Mouse (Mus musculus): ENCODE results near the gene Zfp13. TPM values are rescaled to one million over a fixed set of nuclear protein-coding genes. Genes with fewer than 3 reads are reported as not detected.
A peak's percentile ranks its signal among the peaks of the same experiment; 100 is the strongest.

The Zfp13 gene
- total and polyA plus RNA-seq, 2 experiments from 2014 or later: 23.3 to 48.2 TPM

DNA sequence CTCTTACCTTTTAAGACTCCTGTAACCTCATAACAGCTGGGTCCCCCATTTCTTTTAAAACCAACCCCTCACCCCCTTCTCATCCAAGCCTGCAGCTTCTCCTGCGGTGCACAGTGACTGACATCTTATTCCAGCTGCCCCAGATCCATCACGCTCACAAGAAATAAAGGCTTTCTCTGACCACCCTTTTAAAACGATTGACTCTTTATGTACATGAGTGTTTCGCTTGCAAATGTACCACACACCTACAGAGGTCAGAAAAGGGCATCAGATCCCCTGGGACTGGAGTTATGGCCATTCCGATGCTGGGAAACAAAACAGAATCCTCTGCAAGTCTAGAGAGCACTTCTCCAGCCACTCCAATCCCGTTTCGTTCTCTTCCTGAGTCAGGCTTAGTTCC lies 28.5 kb upstream of the Zfp13 start:
- DNase-seq (ENCODE audit: low spot score) (no peak), ATAC-seq (ENCODE audit: low FRiP score) (no peak)
- Histone ChIP-seq H3K9me3 (ENCODE audit: low read length) (no peaks in the 10 kb centered on the region), H3K4me1 (ENCODE audit: insufficient read depth, low read length) (no peaks in the 10 kb centered on the region), H3K27me3 (ENCODE audit: insufficient read depth, low read length) (no peaks in the 10 kb centered on the region), H3K4me2 (ENCODE audit: low read depth, low read length, poor library complexity, severe bottlenecking) (no peak overlapping the region), H3K27ac (ENCODE audit: low read depth, low read length) (no peak overlapping the region), H3K36me3 (ENCODE audit: insufficient read depth, low read length) (no peaks in the 10 kb centered on the region), H3K4me3 (ENCODE audit: low read depth, low read length) (no peak overlapping the region), H3K9ac (replicated peaks; ENCODE audit: low read length, poor library complexity, severe bottlenecking) (no peak overlapping the region)
- TF ChIP-seq CTCF (IDR thresholded peaks at IDR 0.05): no peak
- 32% methylated on average over 7 of the region's 7 CpGs for WGBS

DNA sequence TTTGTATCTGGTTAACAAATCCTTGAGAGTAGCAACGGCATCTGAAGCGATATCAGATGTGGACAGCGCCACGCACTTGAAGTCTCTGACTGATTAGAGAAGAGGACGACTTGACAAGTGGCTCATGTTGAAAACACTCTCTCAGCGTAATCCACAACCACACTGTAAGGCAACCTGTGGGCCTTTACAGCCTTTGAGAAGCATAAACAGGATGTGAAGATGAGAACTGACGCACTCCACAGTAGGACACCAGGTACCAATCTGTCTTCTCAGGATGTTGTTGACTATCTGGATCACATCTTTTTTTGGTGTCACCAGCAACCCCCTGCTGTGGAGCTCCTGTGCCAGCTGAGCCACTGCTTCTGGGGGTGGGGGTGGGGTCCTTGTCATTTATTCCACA lies 21.1 kb upstream of the Zfp13 start:
- 83% methylated on average over 7 of the region's 7 CpGs for WGBS
- Histone ChIP-seq H3K27ac (ENCODE audit: low read depth, low read length) (no peak overlapping the region), H3K9me3 (ENCODE audit: low read length) (no peaks in the 10 kb centered on the region), H3K4me2 (ENCODE audit: low read depth, low read length, poor library complexity, severe bottlenecking) (no peak overlapping the region), H3K4me1 (ENCODE audit: insufficient read depth, low read length) (no peaks in the 10 kb centered on the region), H3K9ac (replicated peaks; ENCODE audit: low read length, poor library complexity, severe bottlenecking) (no peak overlapping the region), H3K27me3 (ENCODE audit: insufficient read depth, low read length) (no peaks in the 10 kb centered on the region; the same call in 1 of the 2 replicates), H3K36me3 (ENCODE audit: insufficient read depth, low read length) (no peaks in the 10 kb centered on the region), H3K4me3 (ENCODE audit: low read depth, low read length) (no peak overlapping the region)
- DNase-seq (ENCODE audit: low spot score) (no peak), ATAC-seq (ENCODE audit: low FRiP score) (no peak)
- no peak for TF ChIP-seq CTCF (IDR thresholded peaks at IDR 0.05)

DNA sequence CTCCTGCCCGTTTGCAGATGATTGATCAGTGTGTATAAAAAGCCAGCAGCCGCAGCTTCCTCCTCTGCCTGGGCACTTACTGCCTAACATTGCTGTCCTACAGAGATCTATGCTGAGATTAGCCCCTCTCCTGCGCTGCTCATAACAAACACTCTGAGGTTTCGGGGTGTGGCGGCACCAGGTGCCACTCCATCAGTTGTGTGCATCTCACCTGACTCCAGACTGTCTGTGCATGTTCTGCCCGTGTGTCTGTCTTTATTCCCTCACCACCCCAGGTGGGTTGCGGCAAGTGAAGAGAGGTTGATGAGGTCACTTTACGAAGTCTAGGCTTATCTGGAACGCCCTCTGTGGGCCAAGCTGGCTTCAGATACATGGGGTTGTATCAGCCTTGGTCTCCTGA lies 17.8 kb upstream of the Zfp13 start:
- 69% methylated on average over 9 of the region's 9 CpGs for WGBS
- DNase-seq (ENCODE audit: low spot score): no peak
- no peak overlapping the region for H3K27ac ChIP-seq (ENCODE audit: low read depth, low read length)
- H3K27me3 ChIP-seq (ENCODE audit: insufficient read depth, low read length): no peaks in the 10 kb centered on the region; the same call in 1 of the 2 replicates
- H3K4me3 ChIP-seq (ENCODE audit: low read depth, low read length): no peak overlapping the region
- no peak for TF ChIP-seq CTCF (IDR thresholded peaks at IDR 0.05)
- H3K4me2 ChIP-seq (ENCODE audit: low read depth, low read length, poor library complexity, severe bottlenecking): no peak overlapping the region
- no peak overlapping the region for H3K9ac ChIP-seq (replicated peaks; ENCODE audit: low read length, poor library complexity, severe bottlenecking)
- no peaks in the 10 kb centered on the region for H3K9me3 ChIP-seq (ENCODE audit: low read length)
- H3K36me3 ChIP-seq (ENCODE audit: insufficient read depth, low read length): no peaks in the 10 kb centered on the region
- H3K4me1 ChIP-seq (ENCODE audit: insufficient read depth, low read length): no peaks in the 10 kb centered on the region
- no peak for ATAC-seq (ENCODE audit: low FRiP score)

DNA sequence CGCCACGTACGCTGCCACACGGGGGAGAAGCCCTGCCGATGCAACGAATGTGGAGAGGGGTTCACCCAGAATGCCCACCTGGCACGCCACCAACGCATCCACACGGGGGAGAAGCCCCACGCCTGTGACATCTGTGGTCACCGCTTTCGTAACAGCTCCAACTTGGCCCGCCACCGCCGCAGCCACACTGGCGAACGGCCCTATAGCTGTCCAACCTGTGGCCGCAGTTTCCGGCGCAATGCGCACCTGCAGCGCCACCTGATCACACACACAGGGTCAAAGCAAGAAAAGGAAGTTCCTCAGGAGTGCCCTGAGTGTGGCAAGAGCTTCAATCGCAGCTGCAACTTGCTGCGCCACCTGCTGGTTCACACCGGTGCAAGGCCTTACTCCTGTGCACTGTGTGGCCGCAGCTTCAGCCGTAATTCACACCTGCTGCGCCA lies 11.1 kb upstream of the Zfp13 start:
- DNase-seq (ENCODE audit: low spot score): no peak
- H3K9ac ChIP-seq (replicated peaks; ENCODE audit: low read length, poor library complexity, severe bottlenecking): no peak overlapping the region
- H3K27me3 ChIP-seq (ENCODE audit: insufficient read depth, low read length): no peaks in the 10 kb centered on the region
- ATAC-seq (ENCODE audit: low FRiP score): no peak; the same call in 1 of the 2 replicates
- H3K4me3 ChIP-seq (ENCODE audit: low read depth, low read length): no peak overlapping the region
- no peak overlapping the region for H3K4me2 ChIP-seq (ENCODE audit: low read depth, low read length, poor library complexity, severe bottlenecking)
- H3K9me3 ChIP-seq (ENCODE audit: low read length): no peaks in the 10 kb centered on the region
- WGBS: 90% methylated on average over 28 of the region's 28 CpGs
- no peaks in the 10 kb centered on the region for H3K4me1 ChIP-seq (ENCODE audit: insufficient read depth, low read length)
- no peaks in the 10 kb centered on the region for H3K36me3 ChIP-seq (ENCODE audit: insufficient read depth, low read length)
- no peak overlapping the region for H3K27ac ChIP-seq (ENCODE audit: low read depth, low read length)
- TF ChIP-seq CTCF (IDR thresholded peaks at IDR 0.05): peak; percentile 66

DNA sequence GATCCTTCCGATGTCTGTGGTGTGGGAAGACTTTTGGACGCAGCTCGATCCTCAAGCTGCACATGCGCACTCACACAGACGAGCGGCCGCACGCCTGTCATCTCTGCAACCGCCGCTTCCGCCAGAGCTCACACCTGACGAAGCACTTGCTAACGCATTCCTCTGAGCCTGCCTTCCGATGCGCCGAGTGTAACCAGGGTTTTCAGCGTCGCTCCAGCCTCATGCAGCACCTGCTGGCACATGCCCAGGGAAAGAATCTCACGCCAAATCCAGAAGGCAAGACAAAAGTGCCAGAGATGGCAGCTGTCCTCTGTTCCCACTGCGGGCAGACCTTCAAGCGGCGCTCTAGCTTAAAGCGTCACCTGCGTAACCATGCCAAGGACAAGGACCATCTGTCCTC lies 10.3 kb upstream of the Zfp13 start:
- ATAC-seq (ENCODE audit: low FRiP score) (no peak), DNase-seq (ENCODE audit: low spot score) (peak; percentile 26)
- H3K36me3 ChIP-seq (ENCODE audit: insufficient read depth, low read length): no peaks in the 10 kb centered on the region
- H3K4me3 ChIP-seq (ENCODE audit: low read depth, low read length): no peak overlapping the region
- no peak for TF ChIP-seq CTCF (IDR thresholded peaks at IDR 0.05)
- WGBS: 95% methylated on average over 24 of the region's 24 CpGs
- no peaks in the 10 kb centered on the region for H3K4me1 ChIP-seq (ENCODE audit: insufficient read depth, low read length)
- H3K9ac ChIP-seq (replicated peaks; ENCODE audit: low read length, poor library complexity, severe bottlenecking): no peak overlapping the region
- H3K4me2 ChIP-seq (ENCODE audit: low read depth, low read length, poor library complexity, severe bottlenecking): no peak overlapping the region
- H3K27me3 ChIP-seq (ENCODE audit: insufficient read depth, low read length): no peaks in the 10 kb centered on the region
- H3K9me3 ChIP-seq (ENCODE audit: low read length): no peaks in the 10 kb centered on the region
- H3K27ac ChIP-seq (ENCODE audit: low read depth, low read length): no peak overlapping the region

DNA sequence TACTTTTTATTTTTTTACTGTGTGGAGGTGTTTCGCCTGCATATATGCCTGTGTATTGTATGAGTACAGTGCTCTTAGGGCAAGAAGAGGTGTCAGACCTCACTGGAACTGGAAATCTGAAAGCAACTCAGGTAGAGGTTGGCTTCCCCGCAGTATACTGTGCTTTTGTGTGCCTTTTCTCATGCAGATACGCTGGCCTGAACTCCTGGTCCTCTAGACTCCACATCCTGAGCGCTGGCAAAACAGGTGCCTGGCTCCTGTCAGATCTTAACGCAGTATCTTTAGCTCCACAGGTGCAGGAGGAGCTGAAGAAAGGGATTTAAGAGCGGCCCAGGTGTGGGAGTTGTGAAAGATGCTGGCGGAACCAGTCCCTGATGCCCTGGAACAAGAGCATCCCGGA lies 5.9 kb upstream of the Zfp13 start:
- Histone ChIP-seq H3K4me1 (ENCODE audit: insufficient read depth, low read length) (no peaks in the 10 kb centered on the region), H3K36me3 (ENCODE audit: insufficient read depth, low read length) (no peaks in the 10 kb centered on the region), H3K9ac (replicated peaks; ENCODE audit: low read length, poor library complexity, severe bottlenecking) (no peak overlapping the region), H3K27ac (ENCODE audit: low read depth, low read length) (no peak overlapping the region), H3K4me3 (ENCODE audit: low read depth, low read length) (no peak overlapping the region), H3K9me3 (ENCODE audit: low read length) (no peaks in the 10 kb centered on the region), H3K27me3 (ENCODE audit: insufficient read depth, low read length) (no peaks in the 10 kb centered on the region), H3K4me2 (ENCODE audit: low read depth, low read length, poor library complexity, severe bottlenecking) (no peak overlapping the region)
- no peak for DNase-seq (ENCODE audit: low spot score)
- no peak for TF ChIP-seq CTCF (IDR thresholded peaks at IDR 0.05)
- 84% methylated on average over 8 of the region's 8 CpGs for WGBS
- ATAC-seq (ENCODE audit: low FRiP score): no peak
